Mouse (Mus musculus): ENCODE data around the gene Rab37. TPM values are rescaled to one million over a fixed set of nuclear protein-coding genes. Genes with fewer than 3 reads are reported as not detected.

Rab37 gene
- polyA plus RNA-seq, 2 experiments from 2014 or later: 149 to 158 TPM

- ATAC-seq: no peak
Measured at GRCm38 (mm10) chr11:115200520-115200919, 109.3 kb downstream of the Rab37 start.

GRCm38 (mm10) chr11:115202316-115202715 lies 111.1 kb downstream of the Rab37 start:
- ATAC-seq: peak; percentile 56

GRCm38 (mm10) chr11:115202756-115203155 lies 111.5 kb downstream of the Rab37 start:
- no peak for ATAC-seq

- ATAC-seq: no peak
Measured at GRCm38 (mm10) chr11:115208126-115208525, 116.9 kb downstream of the Rab37 start.

GRCm38 (mm10) chr11:115208776-115209732 lies 117.8 kb downstream of the Rab37 start:
- no peak for ATAC-seq

GRCm38 (mm10) chr11:115209958-115210357 lies 118.7 kb downstream of the Rab37 start:
- no peak for ATAC-seq

Other genes starting within 250 kb of the Rab37 start
- gene Gprc5c, start 240.3 kb upstream of the Rab37 start, polyA plus RNA-seq (2017; shearing (Covaris generic)): under 1 TPM in 1 of 2 experiments, not detected in 1; 0.15 TPM
- gene Cd300a, start 201.4 kb upstream of the Rab37 start, polyA plus RNA-seq (2017; shearing (Covaris generic)): under 1 TPM in 1 of 2 experiments, not detected in 1; 0.12 TPM
- under 1 TPM in 1 of 2 experiments, not detected in 1; 0.32 TPM for gene Cd300lb, start 157.0 kb upstream of the Rab37 start, polyA plus RNA-seq (2017; shearing (Covaris generic))
- not detected for gene Cd300c, start 122.3 kb upstream of the Rab37 start, polyA plus RNA-seq (2017; shearing (Covaris generic))
- gene Cd300ld, start 101.5 kb upstream of the Rab37 start, polyA plus RNA-seq (2017; shearing (Covaris generic)): under 1 TPM; 0.44 to 0.69 TPM
- not detected for gene Cd300c2, start 89.6 kb upstream of the Rab37 start, polyA plus RNA-seq (2017; shearing (Covaris generic))
- gene Cd300ld2, start 75.2 kb upstream of the Rab37 start, polyA plus RNA-seq (2017; shearing (Covaris generic)): not detected
- not detected for gene Cd300ld4, start 64.4 kb upstream of the Rab37 start, polyA plus RNA-seq (2017; shearing (Covaris generic))
- gene Cd300ld5, start 53.7 kb upstream of the Rab37 start, polyA plus RNA-seq (2017; shearing (Covaris generic)): not detected
- gene Cd300ld3, start 43.0 kb upstream of the Rab37 start, polyA plus RNA-seq (2017; shearing (Covaris generic)): not detected
- not detected for gene Cd300e, start 29.3 kb upstream of the Rab37 start, polyA plus RNA-seq (2017; shearing (Covaris generic))
- 1 to 10 TPM in 1 of 2 experiments, under 1 TPM in 1; 0.37 to 1.5 TPM for gene Cd300lf, start 42.6 kb downstream of the Rab37 start, polyA plus RNA-seq (2017; shearing (Covaris generic))
- gene Slc9a3r1, start 71.9 kb downstream of the Rab37 start, polyA plus RNA-seq (2017; shearing (Covaris generic)): 100 to 1,000 TPM; 166 to 228 TPM
- gene Tmem104, start 96.1 kb downstream of the Rab37 start, polyA plus RNA-seq (2017; shearing (Covaris generic)): 10 to 100 TPM in 1 of 2 experiments, 1 to 10 TPM in 1; 9.3 to 11.9 TPM
- 10 to 100 TPM; 14.0 to 14.6 TPM for gene Nat9, start 96.4 kb downstream of the Rab37 start, polyA plus RNA-seq (2017; shearing (Covaris generic))
- not detected for gene Grin2c, start 175.8 kb downstream of the Rab37 start, polyA plus RNA-seq (2017; shearing (Covaris generic))
- gene Fdxr, start 185.6 kb downstream of the Rab37 start, polyA plus RNA-seq (2017; shearing (Covaris generic)): 10 to 100 TPM; 18.4 to 26.6 TPM
- under 1 TPM; 0.56 to 0.57 TPM for gene Fads6, start 206.2 kb downstream of the Rab37 start, polyA plus RNA-seq (2017; shearing (Covaris generic))
- not detected for gene Otop2, start 215.7 kb downstream of the Rab37 start, polyA plus RNA-seq (2017; shearing (Covaris generic))
- gene Ush1g, start 230.6 kb downstream of the Rab37 start, polyA plus RNA-seq (2017; shearing (Covaris generic)): not detected
- under 1 TPM in 1 of 2 experiments, not detected in 1; 0.13 TPM for gene Otop3, start 243.3 kb downstream of the Rab37 start, polyA plus RNA-seq (2017; shearing (Covaris generic))

Measured in activated CD4-positive, CD25-positive, alpha-beta regulatory T cell, adult 4 months (primary cell).